Mouse (Mus musculus): Measurements from ENCODE around the gene Maml1.

Gene Maml1

DNA sequence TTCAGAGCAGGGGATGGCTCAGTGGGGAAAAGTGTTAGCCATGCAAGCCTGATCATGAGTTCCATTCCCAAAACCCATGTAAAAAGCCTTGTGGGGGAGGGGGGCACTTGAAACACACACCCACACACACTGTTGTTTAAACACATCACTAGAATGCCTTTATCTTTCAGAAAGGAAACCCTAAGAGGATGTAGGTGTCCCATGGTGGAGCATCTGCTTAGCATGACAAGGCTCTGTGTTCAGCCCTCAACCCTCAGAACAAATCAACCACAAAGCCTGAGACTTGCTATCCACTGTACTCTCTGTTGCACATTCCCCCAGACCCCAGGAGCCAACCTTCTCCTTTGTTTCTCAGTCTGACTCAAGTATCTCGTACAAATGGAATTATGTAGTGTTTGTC lies 12.1 kb downstream of the Maml1 start:
- DNase-seq (ENCODE audit: low read depth): no peak

DNA sequence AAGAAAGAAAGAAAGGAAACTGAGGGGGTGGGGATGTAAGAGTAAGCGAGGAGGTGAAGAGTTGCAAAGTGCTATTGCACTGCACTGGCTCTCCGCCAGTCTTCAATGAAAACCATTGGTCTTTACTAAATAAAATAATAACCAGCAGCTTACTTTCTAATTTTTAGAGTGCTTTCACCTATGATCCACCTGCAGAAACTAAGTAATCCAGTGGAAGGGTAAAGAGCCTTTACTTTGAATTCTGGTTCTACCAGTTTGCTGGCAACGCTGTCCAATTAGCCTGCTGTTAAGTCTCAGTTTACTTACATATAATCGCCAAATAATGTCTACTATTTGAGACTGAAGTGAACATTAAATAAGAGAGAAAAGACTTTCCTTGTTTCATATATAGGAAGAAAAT lies 13.1 kb downstream of the Maml1 start:
- no peak for DNase-seq (ENCODE audit: low read depth)

- no peak for DNase-seq (ENCODE audit: low read depth)
Measured at GRCm38 (mm10) chr11:50277706-50278105, 14.4 kb downstream of the Maml1 start.

- DNase-seq (ENCODE audit: low read depth): no peak
Measured at GRCm38 (mm10) chr11:50277025-50277424, 15.1 kb downstream of the Maml1 start.

DNA sequence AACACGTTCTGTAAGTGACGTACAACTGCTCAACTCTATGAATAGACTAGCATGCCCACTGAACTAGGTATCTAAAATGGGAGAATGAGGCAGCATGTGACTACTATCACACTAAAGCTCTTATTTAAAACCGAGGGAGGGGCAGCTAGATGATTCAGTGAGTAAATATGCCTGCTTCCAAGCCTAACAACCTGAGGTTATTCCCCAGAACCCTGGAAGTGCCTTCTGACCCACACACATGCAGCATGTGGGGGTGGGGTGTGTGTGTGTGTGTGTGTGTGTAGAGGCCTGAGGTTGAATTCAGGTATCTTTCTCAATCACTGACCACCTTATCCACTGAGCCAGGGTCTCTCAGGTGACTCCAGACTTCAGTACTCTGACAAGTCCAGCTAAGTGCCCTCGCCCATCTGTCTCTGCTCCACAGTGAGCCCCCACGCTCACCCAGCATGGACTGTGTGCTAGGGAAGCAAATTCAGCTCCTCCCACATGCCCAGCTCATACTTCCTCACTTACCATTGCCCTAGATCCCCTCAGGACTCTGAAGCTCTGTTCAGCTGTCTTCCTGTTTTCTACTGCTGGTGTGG lies 16.5 kb downstream of the Maml1 start:
- DNase-seq (ENCODE audit: low read depth): no peak

DNA sequence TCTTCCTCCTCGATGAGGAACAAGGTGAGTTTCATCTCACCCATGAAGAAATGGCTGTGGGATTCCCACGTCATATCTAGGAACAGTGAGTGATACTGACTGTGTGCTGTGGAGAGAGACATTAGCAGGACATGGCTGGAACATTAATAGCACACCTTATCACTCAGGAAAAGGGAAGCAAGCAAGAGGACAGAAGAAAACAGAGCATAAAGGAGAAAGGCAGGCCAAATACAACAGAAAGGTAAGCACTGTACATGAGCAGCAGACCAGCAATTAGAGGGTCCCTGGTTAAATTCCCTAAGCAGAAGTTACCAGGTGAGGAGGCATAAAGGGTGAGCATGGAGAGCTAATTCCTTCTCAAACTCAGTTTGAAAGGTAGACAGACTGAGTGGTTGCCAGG lies 17.0 kb downstream of the Maml1 start:
- DNase-seq (ENCODE audit: low read depth): no peak

DNA sequence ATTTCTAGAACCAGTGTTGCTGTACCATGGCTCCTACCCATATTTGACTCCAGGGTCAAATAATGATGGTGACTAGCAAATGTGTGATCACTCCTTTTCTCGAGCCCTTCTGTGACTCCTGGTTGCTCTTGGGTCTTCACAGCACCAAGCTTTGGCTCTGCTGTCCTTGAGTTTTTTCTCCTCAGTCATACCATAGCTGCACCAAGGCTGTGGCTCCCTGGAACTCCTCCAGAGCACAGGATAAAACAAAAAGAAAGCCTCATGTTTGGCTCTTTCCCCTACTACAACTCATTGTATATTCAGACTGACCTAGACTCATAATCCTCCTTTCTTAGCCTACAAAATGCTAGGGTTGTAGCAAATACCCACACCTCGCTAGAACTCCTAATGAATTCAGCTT lies 19.3 kb downstream of the Maml1 start:
- DNase-seq (ENCODE audit: low read depth): no peak

- no peak for DNase-seq (ENCODE audit: low read depth)
Measured at GRCm38 (mm10) chr11:50269885-50270284, 22.2 kb downstream of the Maml1 start.

DNA sequence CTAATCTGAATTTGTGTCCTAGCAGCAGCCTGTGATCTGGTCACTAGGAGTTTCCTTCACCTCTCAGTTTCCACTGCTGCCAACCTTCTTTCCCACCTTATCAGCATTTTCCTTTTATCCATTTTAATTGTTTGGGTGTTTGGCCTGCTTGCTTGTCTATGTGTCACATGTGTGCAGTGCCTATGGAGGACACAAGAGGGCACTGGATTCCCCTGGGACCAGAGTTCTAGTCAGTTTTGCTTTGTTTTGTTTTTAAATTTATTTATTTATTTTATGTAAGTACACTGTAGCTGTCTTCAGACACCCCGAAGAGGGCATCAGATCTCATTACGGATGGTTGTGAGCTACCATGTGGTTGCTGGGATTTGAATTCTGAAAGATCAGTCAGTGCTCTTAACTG lies 22.9 kb downstream of the Maml1 start:
- DNase-seq (ENCODE audit: low read depth): no peak

- DNase-seq (ENCODE audit: low read depth): no peak
Measured at GRCm38 (mm10) chr11:50266997-50267396, 25.1 kb downstream of the Maml1 start.

GRCm38 (mm10) chr11:50265931-50266330 lies 26.2 kb downstream of the Maml1 start:
- no peak for DNase-seq (ENCODE audit: low read depth)

GRCm38 (mm10) chr11:50263198-50263597 lies 28.9 kb downstream of the Maml1 start:
- no peak for DNase-seq (ENCODE audit: low read depth)

GRCm38 (mm10) chr11:50262020-50262419 lies 30.1 kb downstream of the Maml1 start:
- peak; percentile 21 for DNase-seq (ENCODE audit: low read depth)

DNA sequence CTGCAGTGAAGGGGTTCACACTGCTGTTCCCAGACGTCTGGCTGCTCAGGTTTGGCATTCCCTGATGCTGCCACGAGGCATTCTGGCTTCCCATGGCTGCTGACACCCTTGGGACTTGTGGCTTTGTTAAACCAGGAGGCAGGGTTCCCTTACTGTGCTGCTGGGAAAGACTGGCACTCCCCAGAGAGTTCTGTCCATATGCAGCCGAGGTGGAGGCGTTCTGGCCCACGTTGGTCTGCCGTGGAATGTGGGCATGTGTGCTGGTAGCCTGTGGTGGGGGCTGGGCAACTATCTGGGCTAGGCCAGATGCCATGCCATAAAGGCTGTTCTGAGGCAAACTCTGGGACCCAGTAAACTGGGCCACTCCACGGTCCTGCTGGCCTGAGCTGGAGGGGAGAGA lies 33.8 kb downstream of the Maml1 start:
- no peak for DNase-seq (ENCODE audit: low read depth)

GRCm38 (mm10) chr11:50256615-50257014 lies 35.5 kb downstream of the Maml1 start:
- no peak for DNase-seq (ENCODE audit: low read depth)

DNA sequence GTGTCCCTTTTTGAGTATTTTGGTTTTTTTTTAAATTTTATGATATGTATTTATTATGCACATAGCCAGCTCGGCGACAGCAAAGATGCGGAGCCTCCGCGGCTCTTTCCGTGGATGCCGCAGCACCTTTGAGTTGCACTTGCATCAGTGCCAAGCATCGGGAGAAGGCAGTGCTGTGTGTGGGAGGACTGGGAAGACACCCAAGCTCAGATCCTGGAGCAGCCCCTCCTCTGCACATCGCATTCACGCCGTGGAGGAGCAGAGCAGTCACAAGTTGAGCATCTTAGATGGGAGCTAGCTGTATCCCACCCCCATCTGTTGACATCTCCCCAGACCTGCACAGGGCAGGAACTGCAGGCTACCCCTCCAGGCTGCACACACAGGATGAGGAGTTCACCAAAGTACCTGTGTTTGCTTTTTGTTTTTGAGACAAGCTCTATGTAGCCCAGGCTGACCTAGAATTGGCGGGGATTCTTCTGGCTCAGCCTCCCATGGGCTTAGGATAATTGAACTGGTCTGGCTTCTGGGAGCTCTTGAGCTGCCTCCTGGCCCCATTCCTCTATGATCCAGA lies 38.0 kb downstream of the Maml1 start:
- DNase-seq (ENCODE audit: low read depth): no peak

- no peak for DNase-seq (ENCODE audit: low read depth)
Measured at GRCm38 (mm10) chr11:50253393-50253792, 38.7 kb downstream of the Maml1 start.

GRCm38 (mm10) chr11:50252684-50253265 lies 39.3 kb downstream of the Maml1 start:
- no peak for DNase-seq (ENCODE audit: low read depth)

DNA sequence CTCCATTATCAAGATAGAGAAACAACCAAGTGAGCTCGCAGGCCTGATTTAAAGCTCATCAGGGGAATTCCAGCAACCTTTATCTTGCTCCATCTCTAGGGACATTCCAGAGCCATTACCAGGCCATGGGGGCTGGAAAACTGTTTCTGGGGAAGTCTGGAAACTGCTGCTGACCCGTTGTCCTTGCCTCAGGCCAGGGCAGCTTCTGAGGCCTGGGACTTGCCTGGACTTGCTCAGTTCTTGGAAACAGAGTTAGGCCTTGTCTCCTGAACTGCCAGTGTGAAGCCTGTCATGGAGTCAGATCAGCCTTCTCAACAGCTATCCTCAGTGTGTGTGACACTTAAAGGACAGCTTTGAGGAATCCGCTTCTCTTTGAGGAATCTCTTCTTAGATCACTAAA lies 39.9 kb downstream of the Maml1 start:
- no peak for DNase-seq (ENCODE audit: low read depth)

DNA sequence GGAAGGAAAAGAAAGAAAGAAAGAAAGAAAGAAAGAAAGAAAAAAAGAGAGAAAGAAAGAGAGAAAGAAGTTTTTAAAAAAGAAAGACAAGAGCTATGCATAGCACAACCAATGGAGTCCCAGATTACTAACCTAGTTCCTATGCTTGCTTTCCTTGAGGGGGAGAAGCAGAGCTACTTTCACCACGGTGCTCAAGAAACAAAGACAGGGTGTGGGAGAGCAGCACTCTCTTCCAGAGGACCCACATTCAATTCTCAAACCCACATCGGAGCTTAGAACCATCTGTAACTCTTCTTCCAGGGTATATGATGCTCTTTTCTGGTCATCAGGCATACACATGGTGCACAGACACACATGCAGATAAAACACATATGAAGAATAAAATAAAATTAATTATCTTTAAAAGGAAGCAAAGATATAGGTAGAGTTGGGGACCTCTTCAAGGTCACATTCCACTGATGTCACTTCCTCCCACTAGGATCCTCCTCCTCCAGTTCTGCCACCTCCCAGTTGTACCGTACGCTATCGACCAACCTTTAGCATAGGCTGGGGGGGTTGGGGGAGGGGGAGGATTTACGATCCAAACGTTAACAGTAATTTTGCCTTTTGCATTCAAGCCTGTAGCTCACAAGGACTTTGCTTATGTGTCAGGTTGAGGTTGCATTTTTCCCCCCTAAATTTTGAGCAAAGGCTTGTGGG lies 43.5 kb downstream of the Maml1 start:
- no peak for DNase-seq (ENCODE audit: low read depth)

DNA sequence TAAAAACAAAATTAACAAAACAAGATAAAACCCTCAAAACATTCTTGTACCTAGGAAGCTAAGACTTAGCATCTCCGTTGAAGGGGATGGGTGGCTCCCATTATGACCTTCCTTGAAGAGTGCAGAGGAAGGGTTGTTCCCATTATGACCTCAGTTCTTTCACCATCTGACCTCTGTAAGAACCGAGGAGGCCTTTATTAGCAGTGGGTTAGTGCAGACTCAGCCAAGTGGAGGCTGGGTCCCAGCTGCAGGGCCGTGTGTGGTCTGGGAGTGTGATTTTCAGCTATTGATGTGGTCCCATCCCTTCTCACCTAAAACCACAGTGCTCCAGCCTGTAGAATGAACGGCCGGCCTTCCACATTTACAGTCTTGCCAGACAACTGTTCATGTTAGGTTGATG lies 46.8 kb downstream of the Maml1 start:
- DNase-seq (ENCODE audit: low read depth): no peak

- no peak for DNase-seq (ENCODE audit: low read depth)
Measured at GRCm38 (mm10) chr11:50243926-50244325, 48.2 kb downstream of the Maml1 start.

DNA sequence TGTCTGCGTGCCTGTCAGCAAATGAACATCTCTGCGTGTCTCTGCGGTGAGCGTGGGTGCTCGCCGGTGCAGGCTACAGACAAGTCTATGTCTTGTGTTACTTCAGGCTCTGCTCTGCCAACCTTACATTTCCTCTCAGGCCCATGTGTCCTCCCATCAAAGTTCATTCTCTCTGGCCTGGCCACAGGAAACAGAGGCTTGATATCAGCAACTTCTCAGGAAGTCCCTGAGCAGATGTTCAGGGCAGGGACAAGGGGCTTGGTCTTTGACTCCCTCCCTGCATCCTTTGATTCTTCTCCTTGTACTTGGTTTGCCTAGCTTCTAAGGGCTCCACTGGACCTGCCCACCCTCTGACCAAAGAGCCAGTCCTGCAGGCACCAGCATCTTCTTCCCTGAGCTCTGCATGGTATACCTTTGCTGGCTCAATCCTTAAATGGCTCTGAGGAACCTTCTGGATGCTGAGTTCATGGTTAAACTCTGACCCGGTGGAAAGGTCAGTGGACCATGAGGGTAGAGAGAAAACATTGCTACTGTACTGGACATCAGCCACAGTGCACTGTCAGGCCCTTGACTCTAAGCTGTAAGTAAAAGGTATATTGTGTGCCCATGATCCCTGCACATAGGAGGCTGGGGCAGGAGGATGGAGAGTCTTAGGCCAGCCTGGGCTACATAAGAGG lies 51.7 kb downstream of the Maml1 start:
- DNase-seq (ENCODE audit: low read depth): no peak

Data from c-Kit-positive CD71-positive TER-119-negative erythroid progenitor cells, embryonic 14.5 days (primary cell).